Mouse (Mus musculus) bone marrow, adult 2 months (tissue): ENCODE measurements around the gene Kcnq1. TPM values are rescaled to one million over a fixed set of nuclear protein-coding genes. Genes with fewer than 3 reads are reported as not detected.

ENCODE experiments used
- H3K27ac ChIP-seq: fragments of 200-500 bp; 2 replicates; pipeline ENCODE4 v1.5.1; 2012; ENCODE audit warnings: low read depth, mild to moderate bottlenecking, control low read depth, inconsistent platforms, low read length; ENCODE audit not compliant: control insufficient read depth, poor library complexity, insufficient read depth
- H3K4me1 ChIP-seq: fragments of 200-500 bp; 2 replicates; pipeline ENCODE4 v1.6.1; 2011; ENCODE audit warnings: low read length; ENCODE audit not compliant: control insufficient read depth, insufficient read depth
- H3K4me3 ChIP-seq: fragments of 200-500 bp; replicated peaks from 2 replicates; pipeline ENCODE3; 2011; ENCODE audit warnings: mild to moderate bottlenecking, low read depth, low read length, control low read depth; ENCODE audit not compliant: control insufficient read depth
- CTCF ChIP-seq: fragments of 200-500 bp; IDR thresholded peaks from 2 replicates; pipeline ENCODE4 v1.5.1; 2011; ENCODE audit warnings: low read length, control low read depth; ENCODE audit not compliant: control insufficient read depth, insufficient read depth
- POLR2A ChIP-seq: fragments of 200-500 bp; IDR thresholded peaks from 2 replicates; pipeline ENCODE4 v1.6.1; 2011; ENCODE audit warnings: low read depth, mild to moderate bottlenecking, control low read depth, low read length, borderline replicate concordance; ENCODE audit not compliant: control insufficient read depth
- WGBS: fragments of 180-500 bp; shearing (Covaris S2); methylation state at CpG from one replicate; pipeline ENCODE4 v1.1.7; 2018; 5-methylcytosine and 5-hydroxymethylcytosine counted together
- polyA plus RNA-seq: library from polyadenylated mRNA; stranded (reverse); fragments of >200 nt; gene quantifications from 2 replicates; pipeline ENCODE4 v1.2.4, GENCODE M21; 2011; ENCODE audit warnings: low replicate concordance; ENCODE audit not compliant: missing spikeins, insufficient read depth, insufficient read length

The Kcnq1 gene
- polyA plus RNA-seq, 1 experiment, result 1.3 TPM

GRCm38 (mm10) chr7:143188589-143188988 is 82.4 kb downstream of the Kcnq1 start:
- H3K27ac ChIP-seq, result no peak overlapping the region
- no peaks in the 10 kb centered on the region for H3K4me1 ChIP-seq
- 75% methylated on average over 2 of the region's 2 CpGs for WGBS
- H3K4me3 ChIP-seq, result no peak overlapping the region
- no peak for TF ChIP-seq CTCF
- TF ChIP-seq POLR2A, result no peak

GRCm38 (mm10) chr7:143189965-143190722 is 84.0 kb downstream of the Kcnq1 start:
- Histone ChIP-seq H3K4me1 (no peaks in the 10 kb centered on the region), H3K4me3 (no peak overlapping the region), H3K27ac (no peak overlapping the region)
- 84% methylated on average over 3 of the region's 3 CpGs for WGBS
- TF ChIP-seq CTCF, result no peak
- TF ChIP-seq POLR2A, result no peak

- H3K27ac ChIP-seq, result no peak overlapping the region
- no peak overlapping the region for H3K4me3 ChIP-seq
- 86% methylated on average over 5 of the region's 5 CpGs for WGBS
- TF ChIP-seq CTCF (no peak), POLR2A (no peak)
- H3K4me1 ChIP-seq, result no peaks in the 10 kb centered on the region
These were observed 84.7 kb downstream of the Kcnq1 start for GRCm38 (mm10) chr7:143190911-143191310.

GRCm38 (mm10) chr7:143192392-143192791 is 86.2 kb downstream of the Kcnq1 start:
- Histone ChIP-seq H3K27ac (no peak overlapping the region), H3K4me1 (no peaks in the 10 kb centered on the region), H3K4me3 (no peak overlapping the region)
- TF ChIP-seq CTCF (no peak), POLR2A (no peak)
- 83% methylated on average over 7 of the region's 7 CpGs for WGBS

- Histone ChIP-seq H3K4me3 (no peak overlapping the region), H3K4me1 (no peaks in the 10 kb centered on the region), H3K27ac (no peak overlapping the region)
- 80% methylated on average over 7 of the region's 7 CpGs for WGBS
- TF ChIP-seq CTCF, result no peak
- TF ChIP-seq POLR2A, result no peak
These were observed 87.9 kb downstream of the Kcnq1 start for GRCm38 (mm10) chr7:143194064-143194463.

GRCm38 (mm10) chr7:143197951-143198440 is 91.8 kb downstream of the Kcnq1 start:
- TF ChIP-seq POLR2A (no peak), CTCF (no peak)
- Histone ChIP-seq H3K27ac (no peak overlapping the region), H3K4me3 (no peak overlapping the region), H3K4me1 (no peaks in the 10 kb centered on the region)
- 86% methylated on average over 15 of the region's 15 CpGs for WGBS

- TF ChIP-seq POLR2A, result no peak
- no peak overlapping the region for H3K4me3 ChIP-seq
- WGBS, result 67% methylated on average over 7 of the region's 7 CpGs
- no peak overlapping the region for H3K27ac ChIP-seq
- H3K4me1 ChIP-seq, result no peaks in the 10 kb centered on the region
These were observed 92.3 kb downstream of the Kcnq1 start for GRCm38 (mm10) chr7:143198443-143198842.

GRCm38 (mm10) chr7:143201255-143201654 is 95.1 kb downstream of the Kcnq1 start:
- TF ChIP-seq CTCF (no peak), POLR2A (no peak)
- 75% methylated on average over 2 of the region's 2 CpGs for WGBS
- Histone ChIP-seq H3K4me3 (no peak overlapping the region), H3K4me1 (no peaks in the 10 kb centered on the region), H3K27ac (no peak overlapping the region)

- 93% methylated on average over 6 of the region's 6 CpGs for WGBS
- no peak for TF ChIP-seq POLR2A
- no peak for TF ChIP-seq CTCF
- H3K4me1 ChIP-seq, result no peaks in the 10 kb centered on the region; the same call in 1 of the 2 replicates
- H3K4me3 ChIP-seq, result no peak overlapping the region
- H3K27ac ChIP-seq, result no peak overlapping the region
These were observed 97.7 kb downstream of the Kcnq1 start for GRCm38 (mm10) chr7:143203897-143204296.
